Mouse (Mus musculus) heart, postnatal 10 days (tissue): ENCODE results near the gene Cnn2. TPM values are rescaled to one million over a fixed set of nuclear protein-coding genes. Genes with fewer than 3 reads are reported as not detected.

ENCODE experiments used
- DNase-seq, 2 experiments: peaks; one replicate each; pipeline ENCODE4 v3.0.0; 2021
- intact Hi-C: fragments of 180-260 bp; cut with DNase I; formaldehyde crosslinking; loops from one replicate; pipeline ENCODE4 v1.15.1; 2025
- total RNA-seq, 2 experiments: library from RNA; stranded (reverse); gene quantifications; 2 replicates each; pipeline ENCODE4 v1.2.3; 2021

The Cnn2 gene
- total RNA-seq, 2 experiments from 2014 or later, result 60.3 to 65.6 TPM

- intact Hi-C loops, result no loop called here
- DNase-seq, result no peak
These were observed 20.2 kb upstream of the Cnn2 start for GRCm38 (mm10) chr10:79968181-79968580.

GRCm38 (mm10) chr10:79969124-79969568 is 19.2 kb upstream of the Cnn2 start:
- intact Hi-C loops, result no loop called here
- DNase-seq, result peak; percentile 37 to 39

- no peak for DNase-seq
- intact Hi-C loops, result no loop called here
These were observed 17.8 kb upstream of the Cnn2 start, which contains the start of gene Grin3b for GRCm38 (mm10) chr10:79970415-79971182. Gene Grin3b, plus strand, starts transcription at chr10:79970715.

GRCm38 (mm10) chr10:79971183-79971497 is 17.2 kb upstream of the Cnn2 start:
- intact Hi-C loops, result no loop called here
- no peak for DNase-seq

- peak; percentile 42 to 64 for DNase-seq
- intact Hi-C loops, result no loop called here
These were observed 15.6 kb upstream of the Cnn2 start for GRCm38 (mm10) chr10:79972831-79973230.

GRCm38 (mm10) chr10:79974087-79974486 is 14.3 kb upstream of the Cnn2 start:
- no peak for DNase-seq
- intact Hi-C loops, result no loop called here

- DNase-seq, result no peak
- intact Hi-C loops, result no loop called here
These were observed 13.7 kb upstream of the Cnn2 start for GRCm38 (mm10) chr10:79974668-79975067.

- DNase-seq, result no peak
- intact Hi-C loops, result no loop called here
These were observed 12.2 kb upstream of the Cnn2 start for GRCm38 (mm10) chr10:79976071-79976721.

GRCm38 (mm10) chr10:79976722-79977107 is 11.7 kb upstream of the Cnn2 start:
- no peak for DNase-seq
- intact Hi-C loops, result no loop called here

- intact Hi-C loops, result no loop called here
- no peak for DNase-seq
These were observed 11.1 kb upstream of the Cnn2 start for GRCm38 (mm10) chr10:79977324-79977723.

GRCm38 (mm10) chr10:79978061-79978460 is 10.3 kb upstream of the Cnn2 start:
- intact Hi-C loops, result no loop called here
- DNase-seq, result no peak

- peak in 1 of 2 experiments; percentile 62 for DNase-seq
These were observed 8.8 kb upstream of the Cnn2 start for GRCm38 (mm10) chr10:79979401-79980155.

GRCm38 (mm10) chr10:79983205-79983604 is 5.2 kb upstream of the Cnn2 start:
- intact Hi-C loops, result loop anchor here (2.0 kb wide), 1 partner anchor 22 kb away; the partner anchor contains the start of gene Wdr18
- DNase-seq, result no peak

More at GRCm38 (mm10) chr10:79979401-79980155, 8.8 kb upstream of the Cnn2 start:
- intact Hi-C loops, result no loop called here

- DNase-seq, result peak; percentile 59 to 76
- intact Hi-C loops, result loop anchor here (2.0 kb wide), 1 partner anchor 23 kb away; the partner anchor contains the start of gene Wdr18
These were observed 4.7 kb upstream of the Cnn2 start for GRCm38 (mm10) chr10:79983670-79984069.

GRCm38 (mm10) chr10:79984195-79984816 is 4.1 kb upstream of the Cnn2 start, which contains the start of gene Tmem259:
Gene Tmem259, minus strand, starts transcription at chr10:79984330.
- intact Hi-C loops, result no loop called here
- peak; percentile 90 to 91 for DNase-seq

- peak; percentile 97 to 98 for DNase-seq
- intact Hi-C loops, result loop anchor here (5.0 kb wide), 2 partner anchors 67 to 157 kb away; partner anchors contain the start of gene Cbarp
These were observed 3.5 kb upstream of the Cnn2 start for GRCm38 (mm10) chr10:79984871-79985270.

- intact Hi-C loops, result loop anchor here (5.0 kb wide), 2 partner anchors 67 to 157 kb away; partner anchors contain the start of gene Cbarp
- peak; percentile 77 to 79 for DNase-seq
These were observed 2.8 kb upstream of the Cnn2 start for GRCm38 (mm10) chr10:79985334-79986231.

GRCm38 (mm10) chr10:79986232-79986878 is 2.0 kb upstream of the Cnn2 start:
- DNase-seq, result peak; percentile 65 to 75
- intact Hi-C loops, result loop anchor here (5.0 kb wide), 2 partner anchors 66 to 156 kb away; partner anchors contain the start of gene Cbarp

- DNase-seq, result peak; percentile 90 to 95
- intact Hi-C loops, result loop anchor here (5.0 kb wide), 2 partner anchors 65 to 155 kb away; partner anchors contain the start of gene Cbarp
These were observed 1.4 kb upstream of the Cnn2 start for GRCm38 (mm10) chr10:79986963-79987362.
